Mouse (Mus musculus) layer of hippocampus, adult 11-12 months (tissue): ENCODE measurements around the gene F9.
"Not testable (repeated sequence)": the region's sequence is repeated elsewhere in the genome, so short reads cannot be mapped to it uniquely, and the experiment has no call there.

Experiments used
- DNase-seq: peaks from one replicate; pipeline ENCODE4 v3.0.0; 2022; ENCODE audit warnings: low spot score

F9 gene

GRCm38 (mm10) chrX:59999221-60000083 is at the start of gene F9:
Gene F9, plus strand, starts transcription at chrX:59999464.
- DNase-seq = no peak

- not testable (repeated sequence) for DNase-seq
Observed at GRCm38 (mm10) chrX:59969767-59970166, 29.5 kb upstream of the F9 start.

- no peak for DNase-seq
Observed at GRCm38 (mm10) chrX:60000084-60000443, 800 bp downstream of the F9 start.

- no peak for DNase-seq
Observed at GRCm38 (mm10) chrX:60001461-60001860, 2.2 kb downstream of the F9 start.

GRCm38 (mm10) chrX:60013084-60013676 is 13.9 kb downstream of the F9 start:
- DNase-seq = peak; percentile 35

GRCm38 (mm10) chrX:60014588-60014987 is 15.3 kb downstream of the F9 start:
- DNase-seq = no peak

- DNase-seq = no peak
Observed at GRCm38 (mm10) chrX:60021007-60021406, 21.7 kb downstream of the F9 start.

- no peak for DNase-seq
Observed at GRCm38 (mm10) chrX:60021595-60021994, 22.3 kb downstream of the F9 start.

- peak; percentile 27 for DNase-seq
Observed at GRCm38 (mm10) chrX:60026654-60027053, 27.4 kb downstream of the F9 start.

- no peak for DNase-seq
Observed at GRCm38 (mm10) chrX:60054745-60055144, 55.5 kb downstream of the F9 start.

GRCm38 (mm10) chrX:60055185-60055584 is 55.9 kb downstream of the F9 start:
- DNase-seq = no peak

GRCm38 (mm10) chrX:60075359-60075758 is 76.1 kb downstream of the F9 start:
- no peak for DNase-seq
